Mouse (Mus musculus): ENCODE results near the gene Cyp2c23. TPM values are rescaled to one million over a fixed set of nuclear protein-coding genes. Genes with fewer than 3 reads are reported as not detected.

Gene Cyp2c23
- total RNA-seq, 2 experiments from 2014 or later, result not detected

GRCm38 (mm10) chr19:43966481-43966880 lies 62.5 kb downstream of the Cyp2c23 start:
- DNase-seq, result no peak

GRCm38 (mm10) chr19:43965496-43966085 lies 63.4 kb downstream of the Cyp2c23 start:
- no peak for DNase-seq

GRCm38 (mm10) chr19:43962795-43963194 lies 66.2 kb downstream of the Cyp2c23 start:
- no peak for DNase-seq

- DNase-seq, result no peak
Observed at GRCm38 (mm10) chr19:43961185-43961584, 67.8 kb downstream of the Cyp2c23 start.

GRCm38 (mm10) chr19:43960014-43960413 lies 69.0 kb downstream of the Cyp2c23 start:
- no peak for DNase-seq

- DNase-seq, result peak; percentile 81
Observed at GRCm38 (mm10) chr19:43959162-43959561, 69.8 kb downstream of the Cyp2c23 start.

GRCm38 (mm10) chr19:43957881-43958280 lies 71.1 kb downstream of the Cyp2c23 start:
- DNase-seq, result no peak

- no peak for DNase-seq
Observed at GRCm38 (mm10) chr19:43957402-43957801, 71.6 kb downstream of the Cyp2c23 start.

- no peak for DNase-seq
Observed at GRCm38 (mm10) chr19:43955266-43955665, 73.7 kb downstream of the Cyp2c23 start.

Other genes starting within 250 kb of the Cyp2c23 start
- not detected for gene Abcc2, start 247.0 kb downstream of the Cyp2c23 start, total RNA-seq (2021)
- gene Dnmbp, start 89.0 kb downstream of the Cyp2c23 start, total RNA-seq (2021), result 10 to 100 TPM; 12.5 to 13.6 TPM
- gene Cpn1, start 42.7 kb downstream of the Cyp2c23 start, total RNA-seq (2021), result not detected
- 1 to 10 TPM; 8.9 to 9.5 TPM for gene Erlin1, start 40.6 kb upstream of the Cyp2c23 start, total RNA-seq (2021)
- 10 to 100 TPM; 33.4 to 33.9 TPM for gene Chuk, start 78.3 kb upstream of the Cyp2c23 start, total RNA-seq (2021)
- gene Cwf19l1, start 106.7 kb upstream of the Cyp2c23 start, total RNA-seq (2021), result 10 to 100 TPM; 13.9 to 14.9 TPM
- 10 to 100 TPM; 18.7 to 19.6 TPM for gene Bloc1s2, start 117.2 kb upstream of the Cyp2c23 start, total RNA-seq (2021)
- gene Pkd2l1, start 163.2 kb upstream of the Cyp2c23 start, total RNA-seq (2021), result not detected
- gene Scd3, start 174.1 kb upstream of the Cyp2c23 start, total RNA-seq (2021), result not detected